Mouse (Mus musculus) ES-E14 (cell line): Measurements from ENCODE around the gene Rptor.

Experiments
- CHD2 ChIP-seq: IDR thresholded peaks from 2 replicates; pipeline ENCODE4 v1.6.1; 2014; ENCODE audit warnings: mild to moderate bottlenecking, low read depth, low read length, inconsistent platforms
- ZC3H11A ChIP-seq: IDR thresholded peaks from 2 replicates; pipeline ENCODE4 v1.6.1; 2012; ENCODE audit warnings: low read depth, mild to moderate bottlenecking, inconsistent platforms, low read length, borderline replicate concordance

GRCm38 (mm10) chr11:119607464-119607863 is 4.8 kb downstream of the Rptor start:
- TF ChIP-seq ZC3H11A (no peak), CHD2 (no peak)
